Mouse (Mus musculus): ENCODE data around the gene Gpr135. TPM values are rescaled to one million over a fixed set of nuclear protein-coding genes. Genes with fewer than 3 reads are reported as not detected.
A peak's percentile ranks its signal among the peaks of the same experiment; 100 is the strongest.

Gpr135 gene
- total and polyA plus RNA-seq, 2 experiments from 2014 or later: 11.5 to 20.5 TPM

DNA sequence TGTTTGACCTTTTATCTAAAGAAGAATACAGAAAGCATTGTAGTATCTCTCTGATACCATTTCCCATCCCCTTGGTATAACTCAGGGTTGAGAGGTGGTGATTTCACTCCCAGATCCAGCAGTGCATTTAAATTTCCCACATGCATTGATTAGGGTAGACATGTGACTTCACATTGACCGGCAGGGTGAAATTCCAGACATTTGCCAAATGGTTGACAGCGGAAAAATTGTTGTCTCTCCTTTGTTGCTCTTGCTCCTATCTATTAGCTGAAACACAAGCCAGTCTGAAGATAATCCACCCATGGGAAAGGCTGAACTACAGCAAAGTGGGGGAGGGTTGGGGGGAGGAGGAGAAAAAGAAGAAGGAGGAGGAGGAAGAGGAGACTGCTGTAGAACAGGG, 32.1 kb downstream of the Gpr135 start:
- no peak for ATAC-seq
- no peaks in the 10 kb centered on the region for H3K4me1 ChIP-seq (ENCODE audit: insufficient read depth, low read length)
- H3K36me3 ChIP-seq (ENCODE audit: insufficient read depth, low read length): no peaks in the 10 kb centered on the region
- DNase-seq (ENCODE audit: low spot score): no peak
- H3K27me3 ChIP-seq (ENCODE audit: insufficient read depth, low read length): no peaks in the 10 kb centered on the region
- H3K4me2 ChIP-seq (ENCODE audit: low read depth, low read length): no peak overlapping the region
- H3K9me3 ChIP-seq (ENCODE audit: low read length): peaks cover 3% of the 10 kb centered on the region; the same call in 1 of the 2 replicates
- 32% methylated on average over 2 of the region's 2 CpGs for WGBS
- no peak overlapping the region for H3K9ac ChIP-seq (replicated peaks; ENCODE audit: low read length)
- no peak overlapping the region for H3K4me3 ChIP-seq (ENCODE audit: low read length)
- TF ChIP-seq CTCF (IDR thresholded peaks at IDR 0.05; ENCODE audit: low read depth): no peak
- no peak overlapping the region for H3K27ac ChIP-seq

DNA sequence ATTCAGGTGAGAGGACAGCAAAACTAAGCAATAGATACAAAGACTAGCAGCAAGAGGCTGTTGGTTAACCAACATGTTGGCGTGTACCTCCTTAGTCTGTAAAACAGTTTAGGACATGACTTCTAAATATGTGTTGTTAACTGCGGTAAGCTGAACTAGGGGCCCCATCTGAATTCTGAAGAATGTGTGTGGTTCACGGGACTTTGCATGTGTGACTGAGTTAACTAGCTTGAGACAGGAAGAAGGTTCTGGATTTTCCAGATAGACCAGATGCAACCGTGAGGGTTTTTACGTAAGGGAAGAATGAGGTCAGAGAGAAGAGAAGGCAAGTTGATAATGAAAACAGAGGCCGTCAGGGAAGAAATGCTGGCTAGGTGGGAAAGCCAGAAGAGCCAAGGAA, 33.9 kb downstream of the Gpr135 start:
- 95% methylated on average over 6 of the region's 6 CpGs for WGBS
- H3K9me3 ChIP-seq (ENCODE audit: low read length): peaks cover 3% of the 10 kb centered on the region; the same call in 1 of the 2 replicates
- H3K27ac ChIP-seq: no peak overlapping the region
- TF ChIP-seq CTCF (IDR thresholded peaks at IDR 0.05; ENCODE audit: low read depth): no peak
- DNase-seq (ENCODE audit: low spot score) (no peak), ATAC-seq (no peak)
- H3K4me3 ChIP-seq (ENCODE audit: low read length): no peak overlapping the region
- no peak overlapping the region for H3K4me2 ChIP-seq (ENCODE audit: low read depth, low read length)
- H3K36me3 ChIP-seq (ENCODE audit: insufficient read depth, low read length): no peaks in the 10 kb centered on the region
- no peak overlapping the region for H3K9ac ChIP-seq (replicated peaks; ENCODE audit: low read length)
- H3K27me3 ChIP-seq (ENCODE audit: insufficient read depth, low read length): no peaks in the 10 kb centered on the region
- no peaks in the 10 kb centered on the region for H3K4me1 ChIP-seq (ENCODE audit: insufficient read depth, low read length)

DNA sequence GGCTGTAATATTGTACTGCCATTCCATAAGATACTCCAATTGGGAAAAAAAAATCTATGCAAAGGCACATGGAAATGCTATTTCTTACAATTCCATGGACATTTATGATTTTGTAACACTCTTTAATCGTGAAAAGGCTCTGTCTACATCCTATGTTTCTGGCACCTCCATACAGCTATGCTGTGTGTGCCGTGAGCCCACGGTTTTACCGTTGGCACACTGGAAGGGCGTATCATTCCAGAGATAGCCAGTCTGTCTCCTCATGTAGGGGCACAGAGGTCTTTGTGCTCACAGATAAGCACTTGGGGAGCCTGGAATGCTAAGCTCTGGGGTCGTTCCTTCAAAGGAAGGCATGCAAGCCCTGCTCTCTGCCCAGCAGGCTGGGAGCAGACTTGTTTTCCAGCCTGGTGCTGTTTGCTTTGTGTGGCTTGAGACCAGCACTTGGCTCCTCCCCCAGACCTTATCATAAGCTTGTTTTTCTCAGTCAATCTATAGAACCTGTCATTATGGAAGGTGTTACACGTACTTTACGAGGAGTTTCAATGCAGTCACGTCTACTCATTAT, 34.7 kb downstream of the Gpr135 start:
- H3K4me2 ChIP-seq (ENCODE audit: low read depth, low read length): no peak overlapping the region
- no peak for TF ChIP-seq CTCF (IDR thresholded peaks at IDR 0.05; ENCODE audit: low read depth)
- H3K27me3 ChIP-seq (ENCODE audit: insufficient read depth, low read length): no peaks in the 10 kb centered on the region
- H3K9ac ChIP-seq (replicated peaks; ENCODE audit: low read length): no peak overlapping the region
- WGBS: 72% methylated on average over 9 of the region's 9 CpGs
- H3K36me3 ChIP-seq (ENCODE audit: insufficient read depth, low read length): no peaks in the 10 kb centered on the region
- H3K27ac ChIP-seq: no peak overlapping the region
- no peaks in the 10 kb centered on the region for H3K4me1 ChIP-seq (ENCODE audit: insufficient read depth, low read length)
- DNase-seq (ENCODE audit: low spot score): no peak
- H3K9me3 ChIP-seq (ENCODE audit: low read length): peaks cover 3% of the 10 kb centered on the region; the same call in 1 of the 2 replicates
- ATAC-seq: no peak
- no peak overlapping the region for H3K4me3 ChIP-seq (ENCODE audit: low read length)

DNA sequence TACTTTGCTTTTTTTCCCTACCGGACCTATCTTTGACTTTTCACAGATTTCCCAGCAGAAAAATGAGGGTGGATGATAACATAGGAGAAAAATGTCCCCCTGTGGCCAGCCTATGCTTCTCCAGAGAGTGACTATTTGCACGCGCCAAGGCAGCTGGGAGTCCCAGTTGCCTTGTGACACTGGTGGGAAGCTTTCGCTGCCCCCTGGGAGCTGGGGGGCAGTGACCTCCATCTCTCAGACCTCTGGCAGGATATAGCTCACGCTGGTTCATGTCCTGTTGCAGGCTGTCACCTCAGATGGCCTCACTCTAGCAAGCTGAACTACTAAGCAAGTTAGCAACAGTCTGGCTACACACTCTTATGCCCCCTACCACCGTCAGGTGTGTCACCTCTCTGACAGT, 39.1 kb downstream of the Gpr135 start:
- 80% methylated on average over 6 of the region's 6 CpGs for WGBS
- TF ChIP-seq CTCF (IDR thresholded peaks at IDR 0.05; ENCODE audit: low read depth): no peak
- H3K9ac ChIP-seq (replicated peaks; ENCODE audit: low read length): no peak overlapping the region
- no peaks in the 10 kb centered on the region for H3K4me1 ChIP-seq (ENCODE audit: insufficient read depth, low read length)
- no peaks in the 10 kb centered on the region for H3K36me3 ChIP-seq (ENCODE audit: insufficient read depth, low read length)
- no peak overlapping the region for H3K4me3 ChIP-seq (ENCODE audit: low read length)
- no peaks in the 10 kb centered on the region for H3K27me3 ChIP-seq (ENCODE audit: insufficient read depth, low read length)
- no peak overlapping the region for H3K4me2 ChIP-seq (ENCODE audit: low read depth, low read length)
- no peaks in the 10 kb centered on the region for H3K9me3 ChIP-seq (ENCODE audit: low read length)
- H3K27ac ChIP-seq: no peak overlapping the region
- ATAC-seq (no peak), DNase-seq (ENCODE audit: low spot score) (no peak)

DNA sequence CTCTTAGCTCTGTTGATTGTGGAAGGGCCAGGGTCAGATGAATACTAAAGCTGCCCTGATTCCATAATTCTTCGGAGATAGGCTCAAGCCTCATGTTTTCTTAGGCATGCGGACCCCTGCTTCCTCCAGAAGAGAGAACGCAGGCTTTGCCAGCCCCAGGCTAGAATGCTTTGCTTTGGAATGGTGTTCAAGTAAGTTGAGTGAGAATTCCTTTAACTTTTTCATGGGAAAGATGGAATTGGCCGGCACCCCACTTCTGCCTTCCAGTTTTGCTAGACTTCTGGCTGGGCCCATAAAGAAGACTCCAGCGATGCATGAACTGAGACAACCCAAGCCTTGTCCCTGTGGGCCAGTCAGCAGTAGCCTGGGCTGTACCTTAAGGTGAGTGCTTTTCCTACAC, 39.8 kb downstream of the Gpr135 start:
- no peak overlapping the region for H3K27ac ChIP-seq

DNA sequence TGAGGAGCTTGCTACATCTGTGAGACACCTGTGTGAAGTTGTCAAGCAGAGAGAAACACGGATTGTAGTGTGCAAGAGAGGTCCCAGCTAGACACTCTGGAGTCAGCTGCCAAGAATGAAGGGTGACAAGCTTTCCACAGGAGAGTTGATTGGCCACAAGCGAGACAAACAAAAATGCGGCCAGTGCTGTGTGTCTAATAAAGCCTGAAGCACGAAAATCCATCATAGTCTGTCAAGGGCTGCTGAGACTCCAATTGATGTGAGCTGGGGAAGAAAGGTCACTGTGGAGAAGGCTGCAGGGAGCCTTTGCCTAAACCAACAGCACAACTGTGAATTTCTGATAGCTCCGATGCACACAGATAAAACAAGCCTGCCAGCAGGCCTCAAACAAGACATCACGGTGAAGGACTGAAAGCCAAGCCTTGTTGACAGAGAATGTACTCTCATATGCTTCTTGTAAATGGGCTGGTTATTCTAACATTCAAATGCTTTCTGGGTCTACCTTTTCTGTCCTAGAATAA, 45.6 kb downstream of the Gpr135 start:
- 16% methylated on average over 6 of the region's 6 CpGs for WGBS
- Histone ChIP-seq H3K36me3 (ENCODE audit: insufficient read depth, low read length) (no peaks in the 10 kb centered on the region), H3K4me3 (ENCODE audit: low read length) (no peak overlapping the region), H3K4me1 (ENCODE audit: insufficient read depth, low read length) (no peaks in the 10 kb centered on the region), H3K4me2 (ENCODE audit: low read depth, low read length) (no peak overlapping the region), H3K9ac (replicated peaks; ENCODE audit: low read length) (no peak overlapping the region), H3K9me3 (ENCODE audit: low read length) (no peaks in the 10 kb centered on the region), H3K27me3 (ENCODE audit: insufficient read depth, low read length) (no peaks in the 10 kb centered on the region), H3K27ac (no peak overlapping the region)
- TF ChIP-seq CTCF (IDR thresholded peaks at IDR 0.05; ENCODE audit: low read depth): no peak
- ATAC-seq: peak; percentile 78
- DNase-seq (ENCODE audit: low spot score): peak; percentile 52

More for the DNA sequence above, 39.8 kb downstream of the Gpr135 start:
- no peak for ATAC-seq
- no peak for TF ChIP-seq CTCF (IDR thresholded peaks at IDR 0.05; ENCODE audit: low read depth)
- Histone ChIP-seq H3K4me3 (ENCODE audit: low read length) (no peak overlapping the region), H3K4me1 (ENCODE audit: insufficient read depth, low read length) (no peaks in the 10 kb centered on the region), H3K9me3 (ENCODE audit: low read length) (no peaks in the 10 kb centered on the region), H3K4me2 (ENCODE audit: low read depth, low read length) (no peak overlapping the region), H3K27me3 (ENCODE audit: insufficient read depth, low read length) (no peaks in the 10 kb centered on the region), H3K36me3 (ENCODE audit: insufficient read depth, low read length) (no peaks in the 10 kb centered on the region), H3K9ac (replicated peaks; ENCODE audit: low read length) (no peak overlapping the region)
- 88% methylated on average over 5 of the region's 5 CpGs for WGBS
- no peak for DNase-seq (ENCODE audit: low spot score)

DNA sequence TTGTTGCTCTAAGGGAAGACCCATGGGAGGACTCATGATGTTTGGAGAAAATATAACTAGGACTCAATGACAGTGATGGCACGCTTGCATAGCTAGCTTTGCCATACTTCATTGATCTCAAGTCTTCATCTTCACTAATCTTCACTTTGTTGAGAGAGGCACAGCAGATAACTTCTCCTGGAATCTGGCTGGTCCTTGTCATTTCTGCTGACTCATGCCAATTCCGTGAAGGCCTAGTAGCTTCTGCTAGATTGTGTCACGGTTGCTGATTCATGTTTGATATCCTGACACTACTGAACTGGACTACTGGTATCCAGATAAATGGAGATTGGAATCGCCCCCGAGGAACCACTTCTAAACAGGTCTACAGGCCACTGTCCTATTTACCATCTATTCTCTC, 47.4 kb downstream of the Gpr135 start:
- no peak for TF ChIP-seq CTCF (IDR thresholded peaks at IDR 0.05; ENCODE audit: low read depth)
- WGBS: 96% methylated on average over 5 of the region's 5 CpGs

More for the DNA sequence above, 47.4 kb downstream of the Gpr135 start:
- DNase-seq (ENCODE audit: low spot score) (no peak), ATAC-seq (no peak)
- H3K27ac ChIP-seq: no peak overlapping the region
- H3K4me3 ChIP-seq (ENCODE audit: low read length): no peak overlapping the region
- H3K9me3 ChIP-seq (ENCODE audit: low read length): no peaks in the 10 kb centered on the region
- H3K27me3 ChIP-seq (ENCODE audit: insufficient read depth, low read length): no peaks in the 10 kb centered on the region
- no peak overlapping the region for H3K4me2 ChIP-seq (ENCODE audit: low read depth, low read length)
- H3K9ac ChIP-seq (replicated peaks; ENCODE audit: low read length): no peak overlapping the region
- H3K36me3 ChIP-seq (ENCODE audit: insufficient read depth, low read length): no peaks in the 10 kb centered on the region
- no peaks in the 10 kb centered on the region for H3K4me1 ChIP-seq (ENCODE audit: insufficient read depth, low read length)

All from hindbrain, postnatal 0 days (tissue).